In genomic region chr4:86576630-86577225, GRCm38 (mm10) we compare ENCODE assay signal across 9 mouse cellular contexts. TPM values are rescaled to one million over a fixed set of nuclear protein-coding genes. Genes with fewer than 3 reads are reported as not detected.
DNase-seq lines count a peak whose midpoint lies in the region; ATAC-seq and TF ChIP-seq lines count a peak whose summit lies in the region.
"Had no signal": no experiment of that assay in that cellular context is flagged by ENCODE, and none has a peak within 500 bp of the region (broad histone marks: within the 10 kb centered on the region; RNA-seq: fewer than 3 reads in every experiment).

No protein-coding gene starts in this region.

- peak overlapping the region; percentile 95 for H3K27ac ChIP-seq in heart, embryonic 15.5 days
- H3K27ac ChIP-seq in ES-E14 (ENCODE audit: insufficient read depth, low read depth, low read length, poor library complexity, severe bottlenecking): no peak overlapping the region
- H3K27ac ChIP-seq in forebrain, embryonic 15.5 days (replicated peaks): peak overlapping the region; percentile 99
- H3K27ac ChIP-seq in liver, postnatal 0 days (ENCODE audit: low read depth): peak overlapping the region; percentile 99

- WGBS in heart, embryonic 15.5 days: 5% methylated on average over 11 of the region's 11 CpGs
- 9% methylated on average over 11 of the region's 11 CpGs for WGBS in forebrain, embryonic 15.5 days
- 12% methylated on average over 11 of the region's 11 CpGs for WGBS in liver, postnatal 0 days (ENCODE audit: insufficient replicate concordance)

- peak overlapping the region; percentile 95 for H3K9ac ChIP-seq in heart, embryonic 15.5 days
- peak overlapping the region; percentile 97 for H3K9ac ChIP-seq in ES-E14 (ENCODE audit: insufficient read depth, low read depth, low read length, poor library complexity, severe bottlenecking)
- H3K9ac ChIP-seq in forebrain, embryonic 15.5 days (replicated peaks): peak overlapping the region; percentile 99
- H3K9ac ChIP-seq in liver, postnatal 0 days (replicated peaks): peak overlapping the region; percentile 99

- ATAC-seq in heart, embryonic 15.5 days (replicated peaks; ENCODE audit: insufficient number of reproducible peaks, insufficient read depth, low FRiP score, low read depth): no peak
- ATAC-seq in forebrain, embryonic 15.5 days (replicated peaks): no peak
- ATAC-seq in liver, postnatal 0 days: no peak

- no peak for TF ChIP-seq EP300 in liver, postnatal 0 days (IDR thresholded peaks at IDR 0.05; ENCODE audit: low read depth)

- H3K4me2 ChIP-seq in heart, embryonic 15.5 days: peak overlapping the region; percentile 91
- H3K4me2 ChIP-seq in forebrain, embryonic 15.5 days (replicated peaks): peak overlapping the region; percentile 68
- H3K4me2 ChIP-seq in liver, postnatal 0 days (ENCODE audit: low read depth, low read length): peak overlapping the region; percentile 94

- H3K36me3 ChIP-seq in heart, embryonic 15.5 days: no peaks in the 10 kb centered on the region
- no peaks in the 10 kb centered on the region; the same call in 1 of the 2 replicates for H3K36me3 ChIP-seq in ES-E14 (ENCODE audit: control insufficient read depth, insufficient read depth, low read length, poor library complexity, severe bottlenecking)
- H3K36me3 ChIP-seq in forebrain, embryonic 15.5 days: no peaks in the 10 kb centered on the region
- H3K36me3 ChIP-seq in liver, postnatal 0 days (replicated peaks; ENCODE audit: insufficient read depth, low read length): peaks cover 3% of the 10 kb centered on the region; the same call in 1 of the 2 replicates

- no peak for DNase-seq in heart, adult 8-10 months (ENCODE audit: low spot score)
- DNase-seq in ES-E14 (ENCODE audit: low read depth, low spot score): no peak
- DNase-seq in liver, postnatal 0 days: no peak
- DNase-seq in ovary, postnatal 10 days (ENCODE audit: low spot score): no peak
- no peak for DNase-seq in thymus, postnatal 25 days
- DNase-seq in kidney, postnatal 14 days: no peak

- H3K27me3 ChIP-seq in heart, embryonic 15.5 days: no peaks in the 10 kb centered on the region
- H3K27me3 ChIP-seq in forebrain, embryonic 15.5 days: no peaks in the 10 kb centered on the region
- H3K27me3 ChIP-seq in liver, postnatal 0 days (ENCODE audit: insufficient read depth, low read length): no peaks in the 10 kb centered on the region

- peak overlapping the region; percentile 91 for H3K4me3 ChIP-seq in heart, embryonic 15.5 days
- H3K4me3 ChIP-seq in ES-E14 (ENCODE audit: insufficient read depth in 1 of 2, low read depth in 1 of 2, low read length in 2 of 2, poor library complexity in 1 of 2, severe bottlenecking in 1 of 2): peak overlapping the region; percentile 68 to 89
- peak overlapping the region; percentile 85 for H3K4me3 ChIP-seq in forebrain, embryonic 15.5 days
- H3K4me3 ChIP-seq in liver, postnatal 0 days (ENCODE audit: low read depth, low read length): peak overlapping the region; percentile 96

- in situ Hi-C loops in ES-E14 (cut with MboI; ENCODE audit: low sequenced_read_pairs in 2 of 2, unreplicated experiment in 2 of 2): no loop called here

- TF ChIP-seq CTCF in liver, postnatal 0 days (IDR thresholded peaks at IDR 0.05; ENCODE audit: low read depth): no peak

- peaks cover 22% of the 10 kb centered on the region for H3K4me1 ChIP-seq in heart, embryonic 15.5 days (replicated peaks)
- no peaks in the 10 kb centered on the region for H3K4me1 ChIP-seq in ES-E14 (ENCODE audit: control insufficient read depth in 2 of 2, insufficient read depth in 2 of 2, low read length in 2 of 2, poor library complexity in 1 of 2)
- peaks cover 36% of the 10 kb centered on the region for H3K4me1 ChIP-seq in forebrain, embryonic 15.5 days
- H3K4me1 ChIP-seq in liver, postnatal 0 days (ENCODE audit: insufficient read depth): peaks cover 17% of the 10 kb centered on the region

- H3K9me3 ChIP-seq in heart, embryonic 15.5 days (replicated peaks): no peaks in the 10 kb centered on the region
- no peaks in the 10 kb centered on the region for H3K9me3 ChIP-seq in ES-E14 (ENCODE audit: control insufficient read depth, insufficient read depth, low read depth, low read length)
- H3K9me3 ChIP-seq in forebrain, embryonic 15.5 days: no peaks in the 10 kb centered on the region
- H3K9me3 ChIP-seq in liver, postnatal 0 days (ENCODE audit: low read length): no peaks in the 10 kb centered on the region

TF ChIP-seq in ES-E14, 5 proteins besides CTCF, POLR2A, EP300 and RAD21:
- no peak for TF ChIP-seq ZC3H11A (IDR thresholded peaks at IDR 0.05; ENCODE audit: borderline replicate concordance, low read depth, low read length)
- TF ChIP-seq MAFK (IDR thresholded peaks at IDR 0.05; ENCODE audit: insufficient read depth, low read depth, low read length): no peak
- TF ChIP-seq CHD2 (IDR thresholded peaks at IDR 0.05; ENCODE audit: low read depth, low read length): no peak
- no peak for TF ChIP-seq ZNF384 (IDR thresholded peaks at IDR 0.05; ENCODE audit: low read depth, low read length)
- TF ChIP-seq HCFC1 (IDR thresholded peaks at IDR 0.05; ENCODE audit: borderline replicate concordance, insufficient read depth, low read length): no peak

RNA-seq across cellular contexts. Expression of gene Rraga, which starts 1.3 kb away (rescaled TPM):
- polyA plus RNA-seq in heart, embryonic 15.5 days (2015; fragmentation: Nextera tagmentation; extraction: Ambion mirVana): 50.0 and 50.9 TPM in 2 replicates
- 10 to 100 TPM; 54.5 to 58.4 (median 57.6) TPM for total RNA-seq in heart, adult 8-10 months (2022)
- 14.0 and 22.8 TPM in 2 replicates for total RNA-seq in ES-E14 (2012; rRNA removed)
- polyA plus RNA-seq in forebrain, embryonic 15.5 days (2015; fragmentation: Nextera tagmentation; extraction: Ambion mirVana): 89.1 and 95.5 TPM in 2 replicates
- polyA plus RNA-seq in liver, postnatal 0 days (2015; fragmentation: Nextera tagmentation; extraction: Ambion mirVana): 29.3 and 36.4 TPM in 2 replicates

RNA-seq across cellular contexts. Expression of gene Saxo1, which starts 18.6 kb away (rescaled TPM):
- polyA plus RNA-seq in heart, embryonic 15.5 days (2015; fragmentation: Nextera tagmentation; extraction: Ambion mirVana): 0.15 TPM in 1 of 2 replicates, not detected in the other
- not detected for total RNA-seq in heart, adult 8-10 months (2022)
- total RNA-seq in ES-E14 (2012; rRNA removed): 0.21 and 0.31 TPM in 2 replicates
- polyA plus RNA-seq in forebrain, embryonic 15.5 days (2015; fragmentation: Nextera tagmentation; extraction: Ambion mirVana): not detected in 2 replicates
- polyA plus RNA-seq in liver, postnatal 0 days (2015; fragmentation: Nextera tagmentation; extraction: Ambion mirVana): not detected in 2 replicates
- polyA plus RNA-seq: urinary bladder, adult 2 months had no signal

RNA-seq across cellular contexts. Expression of gene Haus6, which starts 35.1 kb away (rescaled TPM):
- polyA plus RNA-seq in heart, embryonic 15.5 days (2015; fragmentation: Nextera tagmentation; extraction: Ambion mirVana): 7.6 and 9.2 TPM in 2 replicates
- total RNA-seq in heart, adult 8-10 months (2022): 1 to 10 TPM; 4.4 to 6.7 (median 4.6) TPM
- 53.9 and 55.8 TPM in 2 replicates for total RNA-seq in ES-E14 (2012; rRNA removed)
- 12.1 and 12.3 TPM in 2 replicates for polyA plus RNA-seq in forebrain, embryonic 15.5 days (2015; fragmentation: Nextera tagmentation; extraction: Ambion mirVana)
- polyA plus RNA-seq in liver, postnatal 0 days (2015; fragmentation: Nextera tagmentation; extraction: Ambion mirVana): 4.4 and 5.9 TPM in 2 replicates
